ENCODE assay signal across 8 mouse cellular contexts in genomic region chr9:51008841-51009655, GRCm38 (mm10). TPM values are rescaled to one million over a fixed set of nuclear protein-coding genes. Genes with fewer than 3 reads are reported as not detected.
DNase-seq lines count a peak whose midpoint lies in the region; ATAC-seq and TF ChIP-seq lines count a peak whose summit lies in the region.

Gene Sik2 (minus strand): TSS chr9:51009073.

- peak within 1 kb of the TSS; percentile 80 for H3K27ac ChIP-seq in forebrain, postnatal 0 days (ENCODE audit: low read depth, low read length)
- peak within 1 kb of the TSS; percentile 74 for H3K27ac ChIP-seq in lung, embryonic 16.5 days (ENCODE audit: low read length)

- no peaks in the 10 kb centered on the region for H3K9me3 ChIP-seq in G1E (replicated peaks)
- H3K9me3 ChIP-seq in forebrain, postnatal 0 days (ENCODE audit: low read length) = no peaks in the 10 kb centered on the region
- no peaks in the 10 kb centered on the region for H3K9me3 ChIP-seq in lung, embryonic 16.5 days (ENCODE audit: control insufficient read depth, low read length)

- peak within 1 kb of the TSS; percentile 96 for H3K4me3 ChIP-seq in G1E (ENCODE audit: low read depth, low read length)
- H3K4me3 ChIP-seq in forebrain, postnatal 0 days (ENCODE audit: low read depth, low read length) = peak within 1 kb of the TSS; percentile 96
- peak within 1 kb of the TSS; percentile 76 for H3K4me3 ChIP-seq in lung, embryonic 16.5 days (ENCODE audit: low read length)

- peak within 1 kb of the TSS; percentile 81 for H3K4me2 ChIP-seq in forebrain, postnatal 0 days (ENCODE audit: low read depth)
- H3K4me2 ChIP-seq in lung, embryonic 16.5 days (ENCODE audit: low read depth, low read length) = peak within 1 kb of the TSS; percentile 86

- no peaks in the 10 kb centered on the region for H3K27me3 ChIP-seq in G1E (ENCODE audit: insufficient read depth, low read length)
- no peaks in the 10 kb centered on the region for H3K27me3 ChIP-seq in forebrain, postnatal 0 days (ENCODE audit: insufficient read depth, low read length)
- H3K27me3 ChIP-seq in lung, embryonic 16.5 days (ENCODE audit: control insufficient read depth, insufficient read depth, low read depth, low read length) = no peaks in the 10 kb centered on the region

- 0% methylated on average over 47 of the region's 85 CpGs for WGBS in forebrain, postnatal 0 days
- under 1% methylated on average over 36 of the region's 85 CpGs for WGBS in lung, embryonic 16.5 days

- peak; percentile 87 for ATAC-seq in G1E (ENCODE audit: extremely low read depth, insufficient number of reproducible peaks, low FRiP score, poor library complexity, severe bottlenecking)
- ATAC-seq in forebrain, postnatal 0 days = peak; percentile 97
- ATAC-seq in lung, embryonic 16.5 days (ENCODE audit: low read depth) = peak; percentile 98

- H3K36me3 ChIP-seq in G1E (replicated peaks) = no peaks in the 10 kb centered on the region
- H3K36me3 ChIP-seq in forebrain, postnatal 0 days (ENCODE audit: insufficient read depth) = no peaks in the 10 kb centered on the region
- H3K36me3 ChIP-seq in lung, embryonic 16.5 days (ENCODE audit: control insufficient read depth, insufficient read depth, low read length) = no peaks in the 10 kb centered on the region

- peak; percentile 67 for TF ChIP-seq CTCF in G1E (IDR thresholded peaks at IDR 0.05; ENCODE audit: low read depth, low read length)
- TF ChIP-seq CTCF in forebrain, postnatal 0 days (IDR thresholded peaks at IDR 0.05; ENCODE audit: low read depth) = peak; percentile 93

- H3K9ac ChIP-seq in forebrain, postnatal 0 days = peak within 1 kb of the TSS; percentile 94
- peak within 1 kb of the TSS; percentile 95 for H3K9ac ChIP-seq in lung, embryonic 16.5 days (ENCODE audit: low read length)

- DNase-seq in G1E (ENCODE audit: low spot score) = peak; percentile 85
- DNase-seq in cerebellum, adult 18-20 months = peak; percentile 86 to 91
- DNase-seq in forebrain, postnatal 0 days = peak; percentile 94
- peak; percentile 94 for DNase-seq in heart, postnatal 4 days
- peak; percentile 44 for DNase-seq in layer of hippocampus, adult 9-10 months (ENCODE audit: low spot score)
- peak; percentile 75 for DNase-seq in ovary, postnatal 10 days (ENCODE audit: low spot score)
- DNase-seq in thymus, postnatal 10 days (ENCODE audit: low spot score in 2 of 2) = peak; percentile 88 to 92

- H3K4me1 ChIP-seq in G1E (ENCODE audit: insufficient read depth, low read depth, low read length) = peaks cover 29% of the 10 kb centered on the region
- H3K4me1 ChIP-seq in forebrain, postnatal 0 days (ENCODE audit: insufficient read depth) = peaks cover 3% of the 10 kb centered on the region; the same call in 1 of the 2 replicates
- H3K4me1 ChIP-seq in lung, embryonic 16.5 days (replicated peaks; ENCODE audit: control insufficient read depth, insufficient read depth, low read length) = peaks cover 10% of the 10 kb centered on the region

RNA-seq across cellular contexts. Expression of gene Sik2, which starts in this region (rescaled TPM):
- total RNA-seq in G1E (2014; fragmentation: Nextera tagmentation) = 71.8 and 72.8 TPM in 2 replicates
- 15.2 and 18.7 TPM in 2 replicates for total RNA-seq in G1E (2017)
- 21.1 and 22.4 TPM in 2 replicates for polyA plus RNA-seq in G1E (2012)
- 36.7 and 38.2 TPM in 2 replicates for total RNA-seq in forebrain, postnatal 0 days (2014; rRNA removed)
- polyA plus RNA-seq in forebrain, postnatal 0 days (2015; fragmentation: Nextera tagmentation; extraction: Ambion mirVana) = 15.9 and 20.5 TPM in 2 replicates
- 10 to 100 TPM; 30.8 to 30.9 TPM for total RNA-seq in heart, postnatal 4 days (2021)
- 16.7 and 19.7 TPM in 2 replicates for polyA plus RNA-seq in lung, embryonic 16.5 days (2015; fragmentation: Nextera tagmentation; extraction: Ambion mirVana)

Comparison
In these comparisons a context has a peak if more than half of its experiments do, and no peak if none do; other contexts are left out.
1. Peak in every context shown above with its lines: DNase-seq, ATAC-seq, H3K4me3 ChIP-seq and H3K27ac ChIP-seq.
2. DNase-seq: peak in every context shown above with its lines; median percentile 94 in forebrain, postnatal 0 days; 94 in heart, postnatal 4 days; 90 in thymus, postnatal 10 days; 88 in cerebellum, adult 18-20 months; 85 in G1E; 75 in ovary, postnatal 10 days; 44 in layer of hippocampus, adult 9-10 months.